Comparison of ENCODE assay signal across 17 mouse cellular contexts in the genomic region with DNA sequence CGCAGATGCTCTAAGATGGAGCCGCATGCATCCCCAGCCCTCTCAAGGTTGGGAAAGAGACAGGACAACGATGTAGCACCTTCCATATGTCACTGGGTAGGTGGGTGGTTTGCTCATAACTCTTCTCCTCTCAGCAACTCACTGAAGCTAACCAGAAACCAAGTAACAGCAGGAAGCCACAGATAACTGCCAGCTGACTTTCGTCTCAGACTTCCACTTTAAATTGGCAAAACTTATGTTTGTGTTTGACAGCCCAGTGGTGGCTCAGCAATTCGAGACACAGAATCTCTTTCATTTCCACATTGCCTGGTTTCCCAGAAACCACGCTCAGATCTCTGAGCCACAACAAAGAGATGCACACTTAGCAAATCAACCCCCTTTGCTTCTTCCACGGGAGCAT.
A peak's percentile ranks its signal among the peaks of the same experiment; 100 is the strongest.
DNase-seq lines count a peak whose midpoint lies in the region; ATAC-seq lines count a peak whose summit lies in the region.
"Had no signal": no experiment of that assay in that cellular context is flagged by ENCODE, and none has a peak within 500 bp of the region (broad histone marks: within the 10 kb centered on the region; RNA-seq: fewer than 3 reads in every experiment).

No protein-coding gene starts in this region.

- intact Hi-C loops in left cerebral cortex, postnatal 25 days (cut with DNase I), result no loop called here

- no peak overlapping the region for H3K27ac ChIP-seq in embryonic facial prominence, embryonic 14.5 days (replicated peaks; ENCODE audit: low read depth, low read length)
- no peak overlapping the region for H3K27ac ChIP-seq in embryonic facial prominence, embryonic 10.5 days (replicated peaks)
- no peak overlapping the region for H3K27ac ChIP-seq in midbrain, embryonic 15.5 days
- H3K27ac ChIP-seq: embryonic facial prominence, embryonic 12.5 days; heart, embryonic 15.5 days; hindbrain, embryonic 15.5 days; limb, embryonic 12.5 days had no signal

- ATAC-seq in embryonic facial prominence, embryonic 14.5 days (ENCODE audit: low read depth), result no peak
- ATAC-seq in midbrain, embryonic 15.5 days (replicated peaks), result no peak

- DNase-seq in embryonic facial prominence, embryonic 14.5 days (ENCODE audit: low spot score), result peak; percentile 24
- DNase-seq in embryonic facial prominence, embryonic 10.5 days (ENCODE audit: low spot score), result no peak
- peak; percentile 8 to 43 for DNase-seq in left cerebral cortex, postnatal 25 days (ENCODE audit: low spot score in 2 of 2)
- DNase-seq in left cerebral cortex, adult 18-20 months (ENCODE audit: low spot score in 2 of 2), result no peak
- peak; percentile 34 for DNase-seq in 416B (ENCODE audit: low read depth)
- DNase-seq in lung, postnatal 14 days, result peak; percentile 1
- no peak for DNase-seq in urinary bladder, adult 18-20 months (ENCODE audit: low spot score in 2 of 2)
- DNase-seq: cerebellum, postnatal 25 days; gastrocnemius, postnatal 36 days; kidney, adult 8-10 months; midbrain, embryonic 14.5 days; thymus, postnatal 14 days had no signal

- H3K9me3 ChIP-seq in embryonic facial prominence, embryonic 14.5 days (ENCODE audit: control insufficient read depth, low read length), result 0 out of 2 replicates have a peak, but pooled peaks cover 4% of the 10 kb centered on the region
- no peaks in the 10 kb centered on the region for H3K9me3 ChIP-seq in embryonic facial prominence, embryonic 10.5 days
- H3K9me3 ChIP-seq in midbrain, embryonic 15.5 days, result no peaks in the 10 kb centered on the region
- H3K9me3 ChIP-seq: embryonic facial prominence, embryonic 12.5 days; heart, embryonic 15.5 days; hindbrain, embryonic 15.5 days had no signal

- H3K9ac ChIP-seq in embryonic facial prominence, embryonic 14.5 days (ENCODE audit: low read depth, low read length), result no peak overlapping the region
- H3K9ac ChIP-seq in midbrain, embryonic 15.5 days, result no peak overlapping the region
- H3K9ac ChIP-seq: embryonic facial prominence, embryonic 12.5 days; heart, embryonic 15.5 days; hindbrain, embryonic 15.5 days; limb, embryonic 12.5 days had no signal

- no peak overlapping the region for H3K4me3 ChIP-seq in embryonic facial prominence, embryonic 14.5 days (ENCODE audit: low read depth, low read length)
- H3K4me3 ChIP-seq in embryonic facial prominence, embryonic 10.5 days, result no peak overlapping the region
- H3K4me3 ChIP-seq in midbrain, embryonic 15.5 days, result no peak overlapping the region
- H3K4me3 ChIP-seq: embryonic facial prominence, embryonic 12.5 days; heart, embryonic 15.5 days; hindbrain, embryonic 15.5 days; limb, embryonic 12.5 days had no signal

- H3K27me3 ChIP-seq in embryonic facial prominence, embryonic 14.5 days (replicated peaks; ENCODE audit: control insufficient read depth, insufficient read depth, low read length), result no peaks in the 10 kb centered on the region
- H3K27me3 ChIP-seq in embryonic facial prominence, embryonic 10.5 days (replicated peaks; ENCODE audit: low read depth, poor library complexity, severe bottlenecking), result no peaks in the 10 kb centered on the region
- H3K27me3 ChIP-seq in midbrain, embryonic 15.5 days (replicated peaks), result no peaks in the 10 kb centered on the region
- H3K27me3 ChIP-seq: embryonic facial prominence, embryonic 12.5 days; heart, embryonic 15.5 days; hindbrain, embryonic 15.5 days had no signal

- H3K4me2 ChIP-seq in embryonic facial prominence, embryonic 14.5 days (ENCODE audit: low read depth, low read length), result no peak overlapping the region
- no peak overlapping the region for H3K4me2 ChIP-seq in midbrain, embryonic 15.5 days
- H3K4me2 ChIP-seq: embryonic facial prominence, embryonic 12.5 days; heart, embryonic 15.5 days; hindbrain, embryonic 15.5 days; limb, embryonic 12.5 days had no signal

- no peaks in the 10 kb centered on the region for H3K4me1 ChIP-seq in embryonic facial prominence, embryonic 14.5 days (ENCODE audit: control insufficient read depth, insufficient read depth, low read length)
- H3K4me1 ChIP-seq in embryonic facial prominence, embryonic 10.5 days, result no peaks in the 10 kb centered on the region
- H3K4me1 ChIP-seq in midbrain, embryonic 15.5 days, result no peaks in the 10 kb centered on the region
- H3K4me1 ChIP-seq: embryonic facial prominence, embryonic 12.5 days; heart, embryonic 15.5 days; hindbrain, embryonic 15.5 days; limb, embryonic 12.5 days had no signal

- H3K36me3 ChIP-seq in embryonic facial prominence, embryonic 14.5 days (ENCODE audit: control insufficient read depth, insufficient read depth, low read length), result no peaks in the 10 kb centered on the region
- no peaks in the 10 kb centered on the region for H3K36me3 ChIP-seq in embryonic facial prominence, embryonic 10.5 days (replicated peaks)
- H3K36me3 ChIP-seq in midbrain, embryonic 15.5 days (replicated peaks), result no peaks in the 10 kb centered on the region
- H3K36me3 ChIP-seq: embryonic facial prominence, embryonic 12.5 days; heart, embryonic 15.5 days; hindbrain, embryonic 15.5 days; limb, embryonic 12.5 days had no signal

- WGBS in embryonic facial prominence, embryonic 14.5 days, result 49% methylated on average over 7 of the region's 7 CpGs
- 79% methylated on average over 7 of the region's 7 CpGs for WGBS in embryonic facial prominence, embryonic 10.5 days
- WGBS in midbrain, embryonic 15.5 days, result 79% methylated on average over 7 of the region's 7 CpGs

Comparison
In these comparisons a context has a peak if more than half of its experiments do, and no peak if none do; other contexts are left out.
1. DNase-seq: peak in embryonic facial prominence, embryonic 14.5 days (single experiment), left cerebral cortex, postnatal 25 days (2 of 2), 416B (single experiment) and lung, postnatal 14 days (single experiment); none in embryonic facial prominence, embryonic 10.5 days (single experiment), left cerebral cortex, adult 18-20 months (0 of 2) and urinary bladder, adult 18-20 months (0 of 2).